Mouse (Mus musculus) liver, adult 2 months (tissue): ENCODE data around the gene Pigt. TPM values are rescaled to one million over a fixed set of nuclear protein-coding genes. Genes with fewer than 3 reads are reported as not detected.

ENCODE experiments used
- DNase-seq: peaks from one replicate; pipeline ENCODE4 v3.0.0-alpha.2; 2011; ENCODE audit warnings: low read depth, low spot score; ENCODE audit errors: extremely low read depth
- H3K27ac ChIP-seq: fragments of 200-500 bp; replicated peaks from 2 replicates; pipeline ENCODE4 v1.5.1; 2012; ENCODE audit warnings: low read depth, mild to moderate bottlenecking, control low read depth, inconsistent platforms, low read length; ENCODE audit not compliant: insufficient read depth
- H3K27me3 ChIP-seq: fragments of 200-500 bp; 2 replicates; pipeline ENCODE4 v1.6.1; 2012; ENCODE audit warnings: mild to moderate bottlenecking, moderate library complexity, low read length, inconsistent platforms; ENCODE audit not compliant: control insufficient read depth, insufficient read depth
- H3K36me3 ChIP-seq: fragments of 200-500 bp; 2 replicates; pipeline ENCODE4 v1.6.1; 2012; ENCODE audit warnings: low read length, inconsistent platforms; ENCODE audit not compliant: control insufficient read depth, insufficient read depth
- H3K4me1 ChIP-seq: fragments of 200-500 bp; 2 replicates; pipeline ENCODE4 v1.6.1; 2011; ENCODE audit warnings: low read length; ENCODE audit not compliant: control insufficient read depth, insufficient read depth
- H3K4me3 ChIP-seq: fragments of 200-500 bp; 2 replicates; pipeline ENCODE4 v1.5.1; 2011; ENCODE audit warnings: low read depth, mild to moderate bottlenecking, control low read depth, low read length, moderate library complexity; ENCODE audit not compliant: insufficient read depth
- H3K79me2 ChIP-seq: fragments of 200-500 bp; 2 replicates; pipeline ENCODE4 v1.6.1; 2012; ENCODE audit warnings: inconsistent platforms, mild to moderate bottlenecking, low read length, moderate library complexity; ENCODE audit not compliant: control insufficient read depth, insufficient read depth
- H3K9ac ChIP-seq: fragments of 200-500 bp; 2 replicates; pipeline ENCODE4 v1.6.1; 2012; ENCODE audit warnings: low read depth, mild to moderate bottlenecking, control low read depth, inconsistent platforms, low read length
- CTCF ChIP-seq: fragments of 200-500 bp; IDR thresholded peaks from 2 replicates; pipeline ENCODE4 v1.5.1; 2011; ENCODE audit warnings: low read depth, low read length, control low read depth
- POLR2A ChIP-seq: fragments of 200-500 bp; IDR thresholded peaks from 2 replicates; pipeline ENCODE4 v1.6.1; 2011; ENCODE audit warnings: low read length, control low read depth; ENCODE audit not compliant: insufficient read depth; ENCODE audit errors: extremely low read depth
- WGBS: fragments of 180-500 bp; shearing (Covaris S2); methylation state at CpG from one replicate; pipeline ENCODE4 v1.1.7; 2018; 5-methylcytosine and 5-hydroxymethylcytosine counted together
- polyA plus RNA-seq: library from polyadenylated mRNA; depleted of rRNA; stranded (reverse); fragments of >200 nt; gene quantifications from 2 replicates; pipeline ENCODE4 v1.2.3, GENCODE M21; 2012
- total RNA-seq: library from RNA; depleted of rRNA; stranded (reverse); fragments of >200 nt; gene quantifications from 2 replicates; pipeline ENCODE4 v1.2.3, GENCODE M21; 2014

Pigt gene
- total and polyA plus RNA-seq, 2 experiments, result 7.5 to 63.7 TPM

GRCm38 (mm10) chr2:164470254-164470653, 27.1 kb upstream of the Pigt start:
- no peaks in the 10 kb centered on the region for H3K79me2 ChIP-seq
- no peak overlapping the region for H3K4me3 ChIP-seq
- no peaks in the 10 kb centered on the region for H3K4me1 ChIP-seq
- WGBS, result 32% methylated on average over 10 of the region's 10 CpGs
- no peak overlapping the region for H3K27ac ChIP-seq
- TF ChIP-seq CTCF, result peak; percentile 70
- no peak for TF ChIP-seq POLR2A
- peaks cover 4% of the 10 kb centered on the region for H3K36me3 ChIP-seq
- DNase-seq, result peak; percentile 64
- H3K9ac ChIP-seq, result no peak overlapping the region
- no peaks in the 10 kb centered on the region for H3K27me3 ChIP-seq

DNA sequence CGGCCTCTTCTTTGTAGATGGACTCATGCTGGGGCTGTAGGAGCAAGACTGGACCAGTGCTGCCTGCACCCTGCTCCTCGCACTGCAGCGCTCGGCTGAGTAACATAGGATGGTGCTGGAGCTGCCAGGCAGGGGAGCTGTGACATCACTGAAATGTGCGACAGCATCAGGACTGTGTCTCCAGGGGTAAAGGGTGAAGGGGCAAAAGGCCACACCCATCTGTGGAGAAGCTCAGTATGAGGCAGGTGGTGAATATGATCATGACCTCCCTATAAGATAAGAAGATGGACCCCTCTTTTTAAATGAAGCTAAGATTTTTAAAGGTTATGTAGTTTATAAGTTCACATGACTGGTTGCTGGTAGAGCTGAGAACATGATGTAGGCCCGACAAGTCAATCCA, 23.7 kb upstream of the Pigt start, which contains the start of gene Trp53tg5:
Gene Trp53tg5, minus strand, starts transcription at position 101 of the 400 bp plus-strand sequence.
- 95% methylated on average over 6 of the region's 6 CpGs for WGBS
- Histone ChIP-seq H3K27me3 (no peaks in the 10 kb centered on the region), H3K79me2 (no peaks in the 10 kb centered on the region), H3K9ac (no peak within 1 kb of the TSS), H3K4me3 (no peak within 1 kb of the TSS), H3K36me3 (peaks cover 4% of the 10 kb centered on the region), H3K27ac (no peak within 1 kb of the TSS), H3K4me1 (no peaks in the 10 kb centered on the region)
- DNase-seq, result no peak
- TF ChIP-seq CTCF (no peak), POLR2A (no peak)

GRCm38 (mm10) chr2:164485681-164486257, 11.6 kb upstream of the Pigt start, which contains the start of gene Dbndd2:
TSS of gene Dbndd2 (plus strand) at chr2:164486106.
- Histone ChIP-seq H3K9ac (peak within 1 kb of the TSS; percentile 92), H3K36me3 (no peaks in the 10 kb centered on the region), H3K4me1 (peaks cover 7% of the 10 kb centered on the region; the same call in 1 of the 2 replicates), H3K27me3 (no peaks in the 10 kb centered on the region; the same call in 1 of the 2 replicates), H3K79me2 (no peaks in the 10 kb centered on the region), H3K4me3 (peak within 1 kb of the TSS; percentile 93), H3K27ac (no peak within 1 kb of the TSS)
- 8% methylated on average over 26 of the region's 26 CpGs for WGBS
- TF ChIP-seq CTCF, result no peak
- TF ChIP-seq POLR2A, result no peak
- no peak for DNase-seq

- Histone ChIP-seq H3K9ac (peak overlapping the region; percentile 92), H3K4me3 (peak overlapping the region; percentile 93), H3K36me3 (no peaks in the 10 kb centered on the region), H3K79me2 (no peaks in the 10 kb centered on the region), H3K27ac (no peak overlapping the region), H3K4me1 (peaks cover 7% of the 10 kb centered on the region; the same call in 1 of the 2 replicates), H3K27me3 (no peaks in the 10 kb centered on the region; the same call in 1 of the 2 replicates)
- no peak for DNase-seq
- WGBS, result under 1% methylated on average over 85 of the region's 90 CpGs
- TF ChIP-seq CTCF, result no peak
- TF ChIP-seq POLR2A, result no peak
These were observed 10.8 kb upstream of the Pigt start for GRCm38 (mm10) chr2:164486258-164487114.

DNA sequence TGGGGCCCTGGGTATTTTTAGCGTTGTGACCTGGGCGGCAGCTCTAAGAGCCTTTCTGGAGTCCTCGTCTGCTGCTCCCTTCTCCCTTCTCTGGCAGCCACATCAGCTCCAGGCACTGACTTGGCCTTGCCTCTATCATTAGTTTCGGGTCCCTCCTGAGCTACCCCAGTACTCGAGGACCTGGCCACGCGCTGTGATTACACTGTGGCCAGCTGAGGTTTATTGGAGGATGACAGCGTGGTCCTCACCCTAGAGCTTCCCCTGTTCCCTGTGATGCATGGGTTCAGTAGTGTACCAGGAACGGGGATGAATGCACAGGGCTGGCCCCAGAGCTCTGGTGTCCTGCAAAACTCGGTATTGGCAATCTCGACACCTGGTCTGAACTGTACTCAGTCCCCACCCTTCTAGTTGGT, 10.2 kb upstream of the Pigt start:
- no peak for DNase-seq
- Histone ChIP-seq H3K27ac (no peak overlapping the region), H3K27me3 (no peaks in the 10 kb centered on the region; the same call in 1 of the 2 replicates), H3K9ac (peak overlapping the region; percentile 92), H3K36me3 (no peaks in the 10 kb centered on the region), H3K4me1 (peaks cover 7% of the 10 kb centered on the region; the same call in 1 of the 2 replicates), H3K4me3 (peak overlapping the region; percentile 93), H3K79me2 (no peaks in the 10 kb centered on the region)
- TF ChIP-seq CTCF, result no peak
- TF ChIP-seq POLR2A, result no peak
- WGBS, result 22% methylated on average over 11 of the region's 11 CpGs
